In the genomic region with DNA sequence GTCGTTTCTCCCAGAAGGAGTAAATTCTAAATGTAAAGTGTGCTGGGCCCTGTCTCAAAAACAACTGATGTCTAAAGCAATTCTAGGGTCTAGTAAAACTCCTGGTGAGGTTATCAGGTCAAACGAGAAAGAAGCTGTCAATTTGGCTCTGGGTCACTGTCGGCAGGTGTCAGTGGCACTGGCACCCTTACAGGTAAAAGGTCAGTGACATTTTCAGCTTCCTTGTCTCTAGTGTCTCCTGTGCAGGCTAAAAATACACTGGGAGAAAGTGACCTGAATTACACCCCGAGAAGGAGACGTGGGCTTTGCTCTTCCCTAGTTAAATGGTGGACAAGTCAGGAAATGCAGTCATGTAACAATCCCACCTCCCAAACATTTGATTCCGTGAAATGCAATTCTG, we compare ENCODE assay signal across 26 mouse cellular contexts.
A peak's percentile ranks its signal among the peaks of the same experiment; 100 is the strongest.
DNase-seq lines count a peak whose midpoint lies in the region; ATAC-seq and TF ChIP-seq lines count a peak whose summit lies in the region.
"Had no signal": no experiment of that assay in that cellular context is flagged by ENCODE, and none has a peak within 500 bp of the region (broad histone marks: within the 10 kb centered on the region; RNA-seq: fewer than 3 reads in every experiment).

No protein-coding gene starts in this region.

- H3K4me3 ChIP-seq in heart, embryonic 16.5 days (ENCODE audit: low read length): no peak overlapping the region
- H3K4me3 ChIP-seq in liver, adult 2 months (ENCODE audit: insufficient read depth, low read depth, low read length): no peak overlapping the region
- H3K4me3 ChIP-seq in liver, postnatal 0 days (ENCODE audit: low read depth, low read length): no peak overlapping the region
- H3K4me3 ChIP-seq: embryonic facial prominence, embryonic 12.5 days; embryonic facial prominence, embryonic 15.5 days; heart, embryonic 13.5 days; hindbrain, embryonic 10.5 days; hindbrain, embryonic 13.5 days; intestine, embryonic 15.5 days had no signal

- TF ChIP-seq EP300 in liver, postnatal 0 days (IDR thresholded peaks at IDR 0.05; ENCODE audit: low read depth): no peak

- no peak for TF ChIP-seq POLR2A in liver, adult 2 months (IDR thresholded peaks at IDR 0.05; ENCODE audit: extremely low read depth, insufficient read depth, low read length)

- H3K36me3 ChIP-seq in heart, embryonic 16.5 days (ENCODE audit: control insufficient read depth, insufficient read depth): no peaks in the 10 kb centered on the region
- H3K36me3 ChIP-seq in liver, adult 2 months (ENCODE audit: control insufficient read depth, insufficient read depth, low read length): no peaks in the 10 kb centered on the region
- H3K36me3 ChIP-seq in liver, postnatal 0 days (replicated peaks; ENCODE audit: insufficient read depth, low read length): no peaks in the 10 kb centered on the region
- H3K36me3 ChIP-seq: embryonic facial prominence, embryonic 12.5 days; embryonic facial prominence, embryonic 15.5 days; heart, embryonic 13.5 days; hindbrain, embryonic 10.5 days; hindbrain, embryonic 13.5 days; intestine, embryonic 15.5 days had no signal

- no peaks in the 10 kb centered on the region for H3K9me3 ChIP-seq in heart, embryonic 16.5 days (replicated peaks; ENCODE audit: control insufficient read depth, low read length)
- no peaks in the 10 kb centered on the region for H3K9me3 ChIP-seq in liver, postnatal 0 days (ENCODE audit: low read length)
- H3K9me3 ChIP-seq: embryonic facial prominence, embryonic 12.5 days; embryonic facial prominence, embryonic 15.5 days; heart, embryonic 13.5 days; hindbrain, embryonic 10.5 days; hindbrain, embryonic 13.5 days; intestine, embryonic 15.5 days had no signal

- no peak for ATAC-seq in heart, embryonic 16.5 days (replicated peaks; ENCODE audit: extremely low read depth, insufficient read depth, low FRiP score)
- ATAC-seq in liver, postnatal 0 days: no peak
- ATAC-seq: CD4-positive, CD25-positive, alpha-beta regulatory T cell, adult 4 months; forebrain, embryonic 14.5 days; forebrain, postnatal 0 days; hindbrain, embryonic 16.5 days; intestine, embryonic 15.5 days had no signal

- no peak overlapping the region for H3K9ac ChIP-seq in heart, embryonic 16.5 days (ENCODE audit: low read length)
- no peak overlapping the region for H3K9ac ChIP-seq in liver, adult 2 months (ENCODE audit: low read depth, low read length)
- H3K9ac ChIP-seq in liver, postnatal 0 days (replicated peaks): no peak overlapping the region
- H3K9ac ChIP-seq: embryonic facial prominence, embryonic 12.5 days; embryonic facial prominence, embryonic 15.5 days; forebrain, postnatal 0 days; heart, embryonic 13.5 days; hindbrain, embryonic 13.5 days; intestine, embryonic 15.5 days had no signal

- peak; percentile 88 for DNase-seq in heart, adult 11 months
- no peak for DNase-seq in heart, postnatal 4 days
- DNase-seq in heart, postnatal 14 days: no peak
- DNase-seq in liver, adult 2 months (ENCODE audit: extremely low read depth, low read depth, low spot score): peak; percentile 50
- DNase-seq in liver, postnatal 0 days: no peak
- no peak for DNase-seq in spleen, postnatal 4 days (ENCODE audit: low spot score in 2 of 2)
- DNase-seq: adrenal gland, adult 2 months; adrenal gland, postnatal 14 days; cerebellum, adult 11 months; cerebellum, adult 2 months; cerebellum, adult 9-11 months; cerebellum, postnatal 25 days; forebrain, postnatal 0 days; gastrocnemius, postnatal 14 days; kidney, adult 11 months; kidney, adult 8-10 months had no signal

- 59% methylated on average over 6 of the region's 6 CpGs for WGBS in heart, embryonic 16.5 days
- WGBS in liver, adult 2 months: 44% methylated on average over 6 of the region's 6 CpGs
- WGBS in liver, postnatal 0 days (ENCODE audit: insufficient replicate concordance): 65% methylated on average over 6 of the region's 6 CpGs

- peak overlapping the region; percentile 51; the same call in 1 of the 2 replicates for H3K27ac ChIP-seq in heart, embryonic 16.5 days (ENCODE audit: low read length)
- H3K27ac ChIP-seq in liver, adult 2 months (replicated peaks; ENCODE audit: insufficient read depth, low read depth, low read length): no peak overlapping the region
- no peak overlapping the region for H3K27ac ChIP-seq in liver, postnatal 0 days (ENCODE audit: low read depth)
- H3K27ac ChIP-seq: embryonic facial prominence, embryonic 12.5 days; embryonic facial prominence, embryonic 15.5 days; heart, embryonic 13.5 days; hindbrain, embryonic 10.5 days; hindbrain, embryonic 13.5 days; intestine, embryonic 15.5 days had no signal

- TF ChIP-seq CTCF in liver, adult 2 months (IDR thresholded peaks at IDR 0.05; ENCODE audit: low read depth, low read length): no peak
- no peak for TF ChIP-seq CTCF in liver, postnatal 0 days (IDR thresholded peaks at IDR 0.05; ENCODE audit: low read depth)

- intact Hi-C loops in heart, postnatal 14 days (cut with DNase I): no loop called here

- no peaks in the 10 kb centered on the region for H3K79me2 ChIP-seq in liver, adult 2 months (ENCODE audit: control insufficient read depth, insufficient read depth, low read length)

- no peaks in the 10 kb centered on the region for H3K27me3 ChIP-seq in heart, embryonic 16.5 days (ENCODE audit: control insufficient read depth, insufficient read depth, low read length)
- H3K27me3 ChIP-seq in liver, adult 2 months (ENCODE audit: control insufficient read depth, insufficient read depth, low read length): no peaks in the 10 kb centered on the region
- no peaks in the 10 kb centered on the region for H3K27me3 ChIP-seq in liver, postnatal 0 days (ENCODE audit: insufficient read depth, low read length)
- H3K27me3 ChIP-seq: embryonic facial prominence, embryonic 12.5 days; embryonic facial prominence, embryonic 15.5 days; heart, embryonic 13.5 days; hindbrain, embryonic 13.5 days; intestine, embryonic 15.5 days had no signal

- no peak overlapping the region for H3K4me2 ChIP-seq in heart, embryonic 16.5 days (ENCODE audit: low read depth, low read length)
- H3K4me2 ChIP-seq in liver, postnatal 0 days (ENCODE audit: low read depth, low read length): no peak overlapping the region
- H3K4me2 ChIP-seq: embryonic facial prominence, embryonic 12.5 days; embryonic facial prominence, embryonic 15.5 days; heart, embryonic 13.5 days; hindbrain, embryonic 13.5 days; intestine, embryonic 15.5 days had no signal

- peaks cover 19% of the 10 kb centered on the region for H3K4me1 ChIP-seq in heart, embryonic 16.5 days (ENCODE audit: control insufficient read depth, insufficient read depth, low read length)
- H3K4me1 ChIP-seq in liver, adult 2 months (ENCODE audit: control insufficient read depth, insufficient read depth, low read length): no peaks in the 10 kb centered on the region; the same call in 1 of the 2 replicates
- no peaks in the 10 kb centered on the region for H3K4me1 ChIP-seq in liver, postnatal 0 days (ENCODE audit: insufficient read depth)
- H3K4me1 ChIP-seq: embryonic facial prominence, embryonic 12.5 days; embryonic facial prominence, embryonic 15.5 days; hindbrain, embryonic 10.5 days; hindbrain, embryonic 13.5 days; intestine, embryonic 15.5 days had no signal

Comparison
In these comparisons a context has a peak if more than half of its experiments do, and no peak if none do; other contexts are left out.
1. DNase-seq: peak in heart, adult 11 months (single experiment) and liver, adult 2 months (single experiment); none in heart, postnatal 4 days (single experiment), heart, postnatal 14 days (0 of 2), liver, postnatal 0 days (single experiment) and spleen, postnatal 4 days (0 of 2).